Mouse (Mus musculus): ENCODE measurements around the gene Ankrd27. TPM values are rescaled to one million over a fixed set of nuclear protein-coding genes. Genes with fewer than 3 reads are reported as not detected.
A peak's percentile ranks its signal among the peaks of the same experiment; 100 is the strongest.
"Not testable (repeated sequence)": the region's sequence is repeated elsewhere in the genome, so short reads cannot be mapped to it uniquely, and the experiment has no call there.

The Ankrd27 gene
- polyA plus RNA-seq, 1 experiment from 2014 or later, result 25.1 TPM

DNA sequence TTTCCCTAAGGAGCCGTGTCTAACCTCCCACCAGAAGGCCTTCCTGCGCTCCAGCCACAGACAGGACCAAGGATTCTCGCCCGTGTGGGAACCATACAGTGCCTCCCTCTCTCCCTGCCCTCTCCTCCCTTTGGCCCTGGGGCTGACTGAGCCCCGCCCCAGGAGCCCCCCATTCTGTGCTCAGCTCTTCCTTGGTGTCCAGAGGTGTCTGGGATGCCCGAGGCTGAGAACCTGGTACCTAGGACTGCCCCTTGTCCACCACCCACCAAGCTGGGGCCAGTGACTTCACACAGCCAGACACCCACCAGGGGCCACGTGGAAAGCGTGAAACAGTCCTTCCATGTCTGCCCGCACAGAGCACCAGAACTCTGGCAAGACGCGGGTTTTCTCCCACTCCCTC is 23.0 kb upstream of the Ankrd27 start:
- H3K4me3 ChIP-seq, result no peak overlapping the region
- no peaks in the 10 kb centered on the region for H3K36me3 ChIP-seq
- H3K4me2 ChIP-seq (replicated peaks), result no peak overlapping the region
- 81% methylated on average over 11 of the region's 11 CpGs for WGBS
- no peaks in the 10 kb centered on the region for H3K27me3 ChIP-seq (replicated peaks)
- no peak overlapping the region for H3K27ac ChIP-seq
- ATAC-seq (ENCODE audit: low FRiP score, low read depth), result no peak
- no peak overlapping the region for H3K9ac ChIP-seq
- no peaks in the 10 kb centered on the region for H3K9me3 ChIP-seq
- H3K4me1 ChIP-seq, result no peaks in the 10 kb centered on the region

DNA sequence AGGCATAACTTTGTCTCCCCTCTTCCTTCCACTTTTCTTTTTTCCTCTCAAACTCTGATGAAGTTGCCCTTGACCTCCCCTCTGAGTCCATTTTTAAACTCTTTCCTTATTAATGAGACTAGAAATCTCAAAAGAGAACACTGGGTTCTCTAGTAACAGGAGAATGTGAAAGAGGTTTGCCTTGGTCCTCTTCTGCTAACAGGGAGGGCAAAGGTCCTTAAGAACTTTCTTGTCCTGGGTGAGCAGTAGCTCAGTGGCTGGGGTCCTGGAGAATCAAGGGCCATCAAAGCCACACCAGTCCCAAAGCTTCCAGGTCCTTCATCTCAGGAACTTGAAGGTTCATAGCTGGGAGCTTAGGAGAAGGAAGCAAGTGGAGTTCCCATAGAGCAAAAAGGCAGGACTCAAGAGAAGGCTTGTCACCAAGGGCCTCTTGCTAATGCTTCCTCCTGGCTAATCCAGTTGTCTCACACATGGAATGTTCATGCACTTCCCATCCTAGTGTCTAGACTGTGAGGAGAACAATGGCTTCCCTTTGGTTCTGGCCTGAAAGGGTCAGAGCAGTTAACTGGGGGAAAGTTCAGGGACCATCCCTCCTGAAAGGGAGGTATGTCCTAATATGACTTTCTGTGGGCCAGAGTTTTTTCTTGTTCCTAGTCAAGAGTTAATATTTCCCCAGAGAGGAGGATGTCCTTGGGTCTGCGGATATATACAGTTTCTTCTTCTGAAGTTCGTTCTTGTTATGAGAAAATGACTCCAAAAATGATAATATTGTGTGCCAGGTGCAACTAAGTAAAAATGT is 21.8 kb upstream of the Ankrd27 start:
- Histone ChIP-seq H3K27ac (no peak overlapping the region), H3K4me1 (no peaks in the 10 kb centered on the region), H3K27me3 (replicated peaks) (no peaks in the 10 kb centered on the region), H3K4me3 (no peak overlapping the region), H3K36me3 (no peaks in the 10 kb centered on the region), H3K4me2 (replicated peaks) (no peak overlapping the region), H3K9ac (no peak overlapping the region), H3K9me3 (no peaks in the 10 kb centered on the region)
- WGBS, result 91% methylated on average over 2 of the region's 2 CpGs
- ATAC-seq (ENCODE audit: low FRiP score, low read depth), result no peak

DNA sequence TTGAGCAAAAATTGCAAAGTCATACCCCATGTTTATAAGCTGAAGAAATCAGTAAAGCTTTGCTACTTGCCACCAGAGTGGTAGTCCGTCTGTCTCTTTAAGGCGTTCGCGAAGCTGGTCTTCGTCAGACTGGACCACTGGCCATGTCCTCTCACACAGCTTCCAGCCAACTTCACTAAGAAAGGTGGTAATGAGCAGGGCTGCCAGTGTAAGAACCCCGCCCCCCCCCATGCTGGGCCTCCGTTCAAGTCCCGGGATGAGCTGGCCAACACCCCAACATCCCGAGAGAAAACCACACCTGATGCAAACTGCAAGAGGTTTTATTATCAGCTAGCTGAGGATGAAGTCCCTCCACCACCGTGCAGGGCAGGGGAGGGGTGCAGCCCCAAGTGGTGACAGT is 21.2 kb upstream of the Ankrd27 start:
- H3K9me3 ChIP-seq; H3K4me2 ChIP-seq (replicated peaks); ATAC-seq (ENCODE audit: low FRiP score, low read depth); H3K4me3 ChIP-seq; H3K9ac ChIP-seq; H3K27me3 ChIP-seq (replicated peaks); H3K4me1 ChIP-seq; H3K27ac ChIP-seq; H3K36me3 ChIP-seq: not testable (repeated sequence)
- 84% methylated on average over 10 of the region's 10 CpGs for WGBS

DNA sequence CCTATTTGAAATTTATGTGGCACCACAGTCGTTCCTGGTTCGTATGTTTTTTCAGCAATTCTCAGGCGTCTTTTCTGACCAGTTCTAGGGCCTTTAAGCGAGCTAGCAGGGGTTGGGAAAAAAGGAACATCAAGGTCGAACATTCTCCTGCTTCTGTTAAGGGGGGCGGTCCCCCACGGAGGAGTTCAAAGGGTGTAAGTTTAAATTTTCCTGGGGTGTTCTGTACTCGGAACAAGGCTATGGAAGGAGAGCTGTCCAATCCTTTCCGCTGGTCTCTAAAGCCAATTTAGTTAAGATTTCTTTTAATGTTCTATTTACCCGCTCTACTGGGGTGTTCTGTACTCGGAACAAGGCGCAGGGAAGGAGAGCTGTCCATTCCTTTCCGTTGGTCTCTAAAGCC is 20.1 kb upstream of the Ankrd27 start:
- H3K4me2 ChIP-seq (replicated peaks); H3K9me3 ChIP-seq; ATAC-seq (ENCODE audit: low FRiP score, low read depth); H3K9ac ChIP-seq; H3K27ac ChIP-seq; H3K4me3 ChIP-seq; H3K36me3 ChIP-seq; H3K27me3 ChIP-seq (replicated peaks); H3K4me1 ChIP-seq: not testable (repeated sequence)
- 80% methylated on average over 13 of the region's 13 CpGs for WGBS

DNA sequence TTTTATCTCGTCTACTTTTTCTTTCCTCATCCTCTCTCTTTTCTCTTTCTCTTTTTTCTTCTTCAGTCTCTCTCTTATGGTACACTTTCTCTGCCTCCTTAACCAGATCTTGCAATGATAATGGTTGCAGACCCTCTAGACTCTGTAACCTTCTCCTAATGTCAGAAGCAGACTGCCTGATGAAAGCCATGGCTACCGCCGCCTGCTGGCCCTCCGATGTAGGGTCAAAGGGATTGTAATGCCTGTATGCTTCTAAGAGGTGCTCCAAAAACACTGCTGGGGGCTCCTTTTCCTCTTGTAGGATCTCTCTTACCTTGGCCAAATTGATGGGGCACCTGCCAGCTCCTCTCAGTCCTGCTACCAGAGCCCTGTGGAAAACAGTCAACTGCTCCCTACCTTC is 16.3 kb upstream of the Ankrd27 start:
- not testable (repeated sequence) for H3K9me3 ChIP-seq; H3K4me3 ChIP-seq; H3K4me2 ChIP-seq (replicated peaks); H3K36me3 ChIP-seq; H3K27ac ChIP-seq; H3K9ac ChIP-seq; H3K27me3 ChIP-seq (replicated peaks); H3K4me1 ChIP-seq; ATAC-seq (ENCODE audit: low FRiP score, low read depth)
- 91% methylated on average over 4 of the region's 4 CpGs for WGBS

DNA sequence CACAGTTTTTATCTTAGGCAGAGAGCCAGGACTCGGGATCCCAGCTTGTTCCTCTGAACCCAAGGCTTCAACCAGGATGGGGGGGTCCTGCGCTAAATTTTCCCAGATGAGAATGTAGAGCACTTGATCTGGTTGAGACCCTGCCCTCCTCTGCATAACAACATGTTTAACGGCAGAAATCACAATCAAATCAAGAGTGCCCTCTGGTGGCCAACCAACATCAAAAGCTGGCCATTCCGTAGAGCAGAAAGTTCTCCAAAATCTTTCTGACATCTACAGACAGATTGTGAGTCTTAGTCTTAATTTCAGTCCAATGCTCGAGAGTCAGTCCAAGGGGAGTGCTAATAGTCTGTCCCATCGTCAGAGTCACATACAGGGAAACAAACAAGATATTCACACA is 15.2 kb upstream of the Ankrd27 start:
- not testable (repeated sequence) for H3K4me2 ChIP-seq (replicated peaks); ATAC-seq (ENCODE audit: low FRiP score, low read depth); H3K4me3 ChIP-seq; H3K27me3 ChIP-seq (replicated peaks); H3K4me1 ChIP-seq; H3K9ac ChIP-seq; H3K9me3 ChIP-seq; H3K36me3 ChIP-seq; H3K27ac ChIP-seq
- WGBS, result 24% methylated on average over 6 of the region's 6 CpGs

DNA sequence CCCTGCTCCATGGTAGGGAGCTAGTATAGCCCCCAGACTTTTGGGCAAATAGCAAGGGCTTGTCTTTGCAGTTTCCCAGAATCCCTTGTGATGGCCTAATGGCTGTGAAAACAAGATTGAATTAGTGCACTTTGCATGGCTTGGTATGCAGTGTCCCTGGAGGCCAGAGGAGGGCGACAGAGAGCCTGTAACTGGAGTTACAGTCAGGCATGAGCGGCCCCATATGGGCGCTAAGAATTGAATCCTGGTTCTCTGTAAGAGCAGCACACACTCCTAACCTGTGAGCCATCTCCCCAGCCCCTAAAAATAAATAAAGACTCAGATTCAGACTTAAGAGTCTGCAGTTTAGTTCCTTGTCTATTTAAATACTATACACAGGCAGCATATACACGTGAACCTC is 6.2 kb upstream of the Ankrd27 start:
- H3K4me3 ChIP-seq, result no peak overlapping the region
- no peak overlapping the region for H3K4me2 ChIP-seq (replicated peaks)
- H3K4me1 ChIP-seq, result peaks cover 7% of the 10 kb centered on the region
- no peak overlapping the region for H3K27ac ChIP-seq
- no peaks in the 10 kb centered on the region for H3K36me3 ChIP-seq
- H3K27me3 ChIP-seq (replicated peaks), result peaks cover 27% of the 10 kb centered on the region
- ATAC-seq (ENCODE audit: low FRiP score, low read depth), result no peak
- no peaks in the 10 kb centered on the region for H3K9me3 ChIP-seq
- no peak overlapping the region for H3K9ac ChIP-seq
- WGBS, result 41% methylated on average over 4 of the region's 4 CpGs

DNA sequence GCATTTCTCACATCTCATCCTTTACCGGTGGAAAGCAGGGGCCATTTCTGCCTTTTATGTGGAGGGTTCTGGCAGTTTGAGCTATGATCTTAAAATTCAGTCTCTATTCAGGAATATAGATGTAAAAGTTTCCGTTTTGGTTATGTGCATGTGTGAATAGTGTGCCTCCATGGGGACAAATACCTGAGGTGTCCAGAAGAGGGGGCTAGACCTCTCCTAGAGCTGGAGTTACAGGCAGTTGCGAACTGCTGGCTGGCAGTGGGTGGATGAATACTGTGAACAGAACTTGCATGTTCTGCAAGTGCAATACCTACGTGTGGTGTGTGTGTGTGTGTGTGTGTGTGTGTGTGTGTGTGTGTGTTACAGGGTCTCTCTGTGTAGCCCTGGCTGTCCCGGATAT is 3.3 kb upstream of the Ankrd27 start:
- Histone ChIP-seq H3K27ac (no peak overlapping the region), H3K4me3 (no peak overlapping the region), H3K9me3 (no peaks in the 10 kb centered on the region), H3K4me2 (replicated peaks) (no peak overlapping the region), H3K9ac (no peak overlapping the region), H3K4me1 (peaks cover 25% of the 10 kb centered on the region), H3K27me3 (replicated peaks) (peaks cover 34% of the 10 kb centered on the region), H3K36me3 (no peaks in the 10 kb centered on the region)
- ATAC-seq (ENCODE audit: low FRiP score, low read depth), result no peak
- WGBS, result 74% methylated on average over 5 of the region's 5 CpGs

DNA sequence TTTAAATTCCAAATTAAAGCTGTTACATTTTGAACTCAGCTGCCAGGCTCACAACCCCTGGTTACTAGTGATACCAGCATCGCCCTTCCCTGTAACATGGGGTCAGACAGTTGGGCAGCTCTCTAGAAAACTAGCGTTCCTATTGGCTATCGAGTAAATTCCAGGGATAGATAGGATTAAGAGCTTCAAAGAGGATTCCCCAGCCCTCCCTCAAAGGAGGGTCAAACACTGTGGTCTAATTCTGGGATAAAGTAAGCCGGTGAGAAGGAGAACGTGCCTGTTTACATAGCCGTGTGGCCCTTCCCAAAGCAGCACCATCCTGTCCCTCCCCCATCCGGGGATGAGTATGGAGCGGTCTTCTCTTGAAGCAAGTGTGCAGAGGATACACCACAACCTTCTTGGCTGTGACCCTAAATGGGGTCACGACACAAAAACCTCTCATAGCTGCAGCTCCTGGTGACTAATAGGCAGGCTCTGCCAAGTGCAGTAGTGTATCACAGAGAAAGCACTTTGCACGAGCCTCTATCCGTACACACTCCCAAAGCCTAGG is 2.5 kb upstream of the Ankrd27 start:
- Histone ChIP-seq H3K27ac (no peak overlapping the region), H3K4me2 (replicated peaks) (no peak overlapping the region), H3K27me3 (replicated peaks) (peaks cover 34% of the 10 kb centered on the region), H3K4me1 (peaks cover 26% of the 10 kb centered on the region), H3K36me3 (no peaks in the 10 kb centered on the region), H3K9ac (no peak overlapping the region), H3K4me3 (no peak overlapping the region), H3K9me3 (no peaks in the 10 kb centered on the region)
- 20% methylated on average over 11 of the region's 11 CpGs for WGBS
- no peak for ATAC-seq (ENCODE audit: low FRiP score, low read depth)

DNA sequence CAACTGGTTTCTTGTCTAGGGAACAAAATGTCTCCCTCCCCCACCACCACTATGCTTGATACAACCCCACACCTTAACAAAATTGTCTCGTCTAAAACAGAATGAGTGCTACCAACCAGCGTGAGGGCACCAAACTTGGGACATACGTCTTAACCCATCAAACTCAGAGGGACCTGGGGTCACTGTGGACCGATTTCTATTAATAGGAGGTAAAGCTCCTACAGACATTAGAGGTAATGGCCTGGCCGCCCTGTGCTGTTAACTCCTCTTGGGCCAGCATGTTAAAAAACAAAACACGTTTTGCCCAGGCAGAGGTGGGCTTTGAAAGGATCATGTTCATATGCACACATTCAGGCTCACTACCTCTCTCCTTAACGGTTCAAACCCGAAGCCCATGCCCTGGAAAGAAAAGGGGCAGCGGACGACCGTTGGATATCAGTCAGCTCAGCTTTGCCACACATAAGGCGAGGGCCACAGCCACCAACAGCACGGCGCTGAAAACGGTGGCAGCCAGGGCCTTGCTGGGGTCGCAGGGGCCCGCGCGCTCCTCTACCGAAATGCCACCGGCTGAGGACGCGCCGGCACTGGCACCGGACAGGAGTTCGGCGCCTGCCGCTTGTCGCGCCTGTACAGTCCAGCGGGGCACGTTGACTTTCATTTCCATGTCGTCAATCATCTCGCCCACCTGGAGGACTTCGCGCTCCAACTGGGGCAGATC is 1.8 kb upstream of the Ankrd27 start:
- Histone ChIP-seq H3K27me3 (replicated peaks) (peaks cover 34% of the 10 kb centered on the region), H3K4me2 (replicated peaks) (peak overlapping the region; percentile 95), H3K36me3 (no peaks in the 10 kb centered on the region), H3K9ac (peak overlapping the region; percentile 50; the same call in 1 of the 2 replicates), H3K4me1 (peaks cover 26% of the 10 kb centered on the region), H3K9me3 (no peaks in the 10 kb centered on the region), H3K4me3 (peak overlapping the region; percentile 81), H3K27ac (no peak overlapping the region)
- 4% methylated on average over 36 of the region's 36 CpGs for WGBS
- ATAC-seq (ENCODE audit: low FRiP score, low read depth), result no peak

DNA sequence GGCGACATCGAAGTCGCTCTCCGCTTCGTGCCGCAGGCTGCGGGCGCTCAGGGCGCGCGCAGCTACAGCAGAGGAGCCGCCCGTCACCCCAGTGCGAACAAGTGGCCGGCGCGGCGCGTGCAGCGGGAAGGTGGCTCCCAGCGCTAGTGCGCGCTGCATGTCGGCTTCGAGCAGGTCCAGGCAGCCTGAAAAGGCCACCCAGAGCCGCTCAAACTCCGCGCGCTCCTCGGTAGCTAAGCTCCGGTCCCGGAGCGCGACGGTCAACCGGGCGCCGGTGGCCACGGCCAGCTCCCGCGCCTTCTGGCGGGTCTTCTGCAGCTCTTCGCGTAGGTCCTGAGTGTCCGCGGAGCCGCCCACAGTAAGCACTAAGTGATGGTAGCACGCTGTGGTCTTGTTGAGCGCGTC is 1.3 kb upstream of the Ankrd27 start:
- H3K9ac ChIP-seq, result peak overlapping the region; percentile 50
- H3K4me3 ChIP-seq, result peak overlapping the region; percentile 81
- H3K4me1 ChIP-seq, result peaks cover 26% of the 10 kb centered on the region
- peaks cover 34% of the 10 kb centered on the region for H3K27me3 ChIP-seq (replicated peaks)
- no peaks in the 10 kb centered on the region for H3K36me3 ChIP-seq
- peak overlapping the region; percentile 95 for H3K4me2 ChIP-seq (replicated peaks)
- no peaks in the 10 kb centered on the region for H3K9me3 ChIP-seq
- WGBS, result under 1% methylated on average over 50 of the region's 50 CpGs
- no peak for ATAC-seq (ENCODE audit: low FRiP score, low read depth)
- H3K27ac ChIP-seq, result no peak overlapping the region

DNA sequence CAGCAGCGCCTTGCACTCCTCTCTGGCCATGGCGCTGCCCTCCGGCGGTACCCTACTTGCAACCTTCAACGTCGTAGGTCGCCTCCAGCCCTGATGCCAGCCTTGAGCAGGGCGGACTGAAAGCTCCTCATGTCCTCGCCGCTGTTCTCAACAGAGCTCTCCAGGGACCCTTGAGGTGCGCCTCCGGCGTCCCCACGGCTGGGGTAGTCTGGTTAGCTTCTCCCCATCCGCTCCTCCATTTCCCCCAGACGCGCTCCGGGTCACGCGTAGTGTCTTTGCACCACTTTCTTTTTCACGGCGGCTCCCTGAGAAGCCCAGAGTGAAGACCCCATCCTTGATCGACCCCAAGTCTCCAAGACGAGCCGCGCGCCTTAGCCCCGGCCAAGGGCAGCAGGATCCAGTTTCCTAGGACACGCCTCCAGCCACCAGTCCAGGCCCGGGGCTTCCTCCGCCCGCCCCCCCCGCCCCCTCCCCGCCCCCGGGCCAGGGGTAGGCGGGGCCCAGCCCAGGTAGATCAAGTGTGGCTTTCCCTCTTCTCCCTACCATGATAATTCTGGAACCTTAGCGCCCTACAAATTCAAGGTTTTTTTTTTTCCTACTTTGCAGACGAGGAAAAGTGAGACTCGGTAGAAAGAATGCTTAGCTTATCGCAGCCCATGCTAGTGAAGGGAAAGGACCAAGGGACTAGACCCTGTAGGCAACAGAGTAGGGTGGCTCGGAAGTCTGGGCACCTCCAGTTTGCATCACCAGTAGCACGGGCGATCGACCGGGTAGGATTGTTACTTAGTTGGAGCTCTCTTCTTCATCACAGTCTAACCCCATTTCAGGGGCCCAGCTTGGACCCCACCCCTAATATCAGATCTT is 621 bp upstream of the Ankrd27 start, which contains the start of gene Rgs9bp:
Gene Rgs9bp (minus strand): TSS at position 392 of the 864 bp plus-strand sequence.
- under 1% methylated on average over 44 of the region's 45 CpGs for WGBS
- peak within 1 kb of the TSS; percentile 81 for H3K4me3 ChIP-seq
- H3K9ac ChIP-seq, result peak within 1 kb of the TSS; percentile 80
- ATAC-seq (ENCODE audit: low FRiP score, low read depth), result peak; percentile 75
- H3K27ac ChIP-seq, result no peak within 1 kb of the TSS
- peaks cover 34% of the 10 kb centered on the region for H3K27me3 ChIP-seq (replicated peaks)
- H3K4me1 ChIP-seq, result peaks cover 26% of the 10 kb centered on the region
- no peaks in the 10 kb centered on the region for H3K36me3 ChIP-seq
- H3K9me3 ChIP-seq, result no peaks in the 10 kb centered on the region
- peak within 1 kb of the TSS; percentile 95 for H3K4me2 ChIP-seq (replicated peaks)

Data from neural tube, embryonic 12.5 days (tissue).